Mouse (Mus musculus) lung, embryonic 15.5 days (tissue): ENCODE data around the gene Aldh1a7. TPM values are rescaled to one million over a fixed set of nuclear protein-coding genes. Genes with fewer than 3 reads are reported as not detected.

ENCODE experiments used
- ATAC-seq: fragments of 200-750 bp; cut with Nextera tagmentation; 2 replicates; pipeline ENCODE4 v1.8.0; 2017; ENCODE audit warnings: moderate number of reproducible peaks, borderline replicate concordance; ENCODE audit not compliant: low FRiP score, low TSS enrichment; ENCODE audit errors: extremely low read depth
- H3K27ac ChIP-seq: fragments of 300-500 bp; sonication (generic); 2 replicates; pipeline ENCODE4 v1.5.1; 2015; ENCODE audit warnings: moderate library complexity, mild to moderate bottlenecking, inconsistent platforms
- H3K27me3 ChIP-seq: fragments of 300-500 bp; sonication (generic); 2 replicates; pipeline ENCODE4 v1.6.1; 2015; ENCODE audit warnings: inconsistent platforms
- H3K36me3 ChIP-seq: fragments of 300-500 bp; sonication (generic); 2 replicates; pipeline ENCODE4 v1.6.1; 2015; ENCODE audit warnings: inconsistent platforms
- H3K4me1 ChIP-seq: fragments of 300-500 bp; sonication (generic); 2 replicates; pipeline ENCODE4 v1.6.1; 2015; ENCODE audit warnings: inconsistent platforms
- H3K4me2 ChIP-seq: fragments of 300-500 bp; sonication (generic); 2 replicates; pipeline ENCODE4 v1.6.1; 2015; ENCODE audit warnings: inconsistent platforms, mild to moderate bottlenecking, moderate library complexity
- H3K4me3 ChIP-seq: fragments of 300-500 bp; sonication (generic); 2 replicates; pipeline ENCODE4 v1.5.1; 2015; ENCODE audit warnings: mild to moderate bottlenecking, inconsistent platforms
- H3K9ac ChIP-seq: fragments of 300-500 bp; sonication (generic); 2 replicates; pipeline ENCODE4 v1.6.1; 2015; ENCODE audit warnings: inconsistent platforms
- H3K9me3 ChIP-seq: fragments of 300-500 bp; sonication (generic); 2 replicates; pipeline ENCODE4 v1.6.1; 2016; ENCODE audit warnings: inconsistent platforms
- WGBS: fragments of 180-500 bp; shearing (Covaris S2); methylation state at CpG from one replicate; pipeline ENCODE4 v1.1.7; 2015; 5-methylcytosine and 5-hydroxymethylcytosine counted together
- polyA plus RNA-seq: library from polyadenylated mRNA; unstranded; fragments of >200 nt; fragmentation: Nextera tagmentation; extraction: Ambion mirVana; gene quantifications from 2 replicates; pipeline ENCODE4 v1.2.1, GENCODE M21; 2015

The Aldh1a7 gene
- polyA plus RNA-seq = 131 and 134 TPM in 2 replicates

DNA sequence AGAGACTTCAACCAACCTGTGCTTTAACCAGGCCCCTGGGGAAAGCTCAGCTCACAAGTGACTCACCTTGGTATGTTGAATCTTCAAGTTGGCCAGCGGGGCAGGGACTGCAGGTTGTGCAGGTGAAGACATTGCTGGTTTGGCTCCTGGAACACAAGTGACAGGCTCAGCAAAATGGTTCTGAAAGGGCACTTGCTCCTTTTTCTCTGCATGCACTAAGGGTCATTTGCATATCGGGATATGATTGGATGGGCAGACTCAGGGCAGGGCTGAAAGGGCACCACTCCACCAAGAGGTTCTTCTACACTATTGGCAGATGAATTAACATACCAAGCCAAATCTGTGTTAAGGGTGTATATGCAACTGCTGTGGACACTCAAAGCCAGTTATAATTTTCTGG lies at the start of gene Aldh1a7:
Gene Aldh1a7, minus strand, starts transcription at position 182 of the 400 bp plus-strand sequence.
- 44% methylated on average over 2 of the region's 2 CpGs for WGBS
- Histone ChIP-seq H3K4me2 (peak within 1 kb of the TSS; percentile 34), H3K4me3 (peak within 1 kb of the TSS; percentile 30), H3K27ac (peak within 1 kb of the TSS; percentile 50), H3K9ac (no peak within 1 kb of the TSS), H3K27me3 (no peaks in the 10 kb centered on the region), H3K36me3 (no peaks in the 10 kb centered on the region), H3K9me3 (no peaks in the 10 kb centered on the region), H3K4me1 (no peaks in the 10 kb centered on the region)
- peak; percentile 86 for ATAC-seq

DNA sequence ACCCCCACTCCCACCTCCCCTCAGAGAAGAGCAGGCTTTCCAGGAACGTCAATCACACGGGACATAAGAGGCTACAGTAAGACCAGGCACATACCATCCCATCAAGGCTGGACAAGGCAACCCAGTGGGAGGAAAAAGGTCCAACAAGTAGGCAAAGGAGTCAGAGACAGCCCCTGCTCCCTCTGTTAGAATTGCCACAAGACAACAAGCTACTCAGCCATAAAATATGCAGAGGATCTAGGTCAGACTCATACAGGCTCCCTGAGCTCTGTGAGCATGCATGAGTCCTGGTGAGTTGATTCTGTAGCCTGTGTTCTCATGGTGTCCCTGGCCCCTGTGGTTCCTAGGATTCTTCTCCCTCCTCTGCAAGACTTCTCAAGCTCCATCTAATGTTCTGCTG lies 48.3 kb upstream of the Aldh1a7 start:
- Histone ChIP-seq H3K27ac (no peak overlapping the region), H3K9ac (no peak overlapping the region), H3K4me1 (no peaks in the 10 kb centered on the region), H3K27me3 (no peaks in the 10 kb centered on the region), H3K4me3 (no peak overlapping the region), H3K9me3 (no peaks in the 10 kb centered on the region), H3K36me3 (no peaks in the 10 kb centered on the region), H3K4me2 (no peak overlapping the region)
- no peak for ATAC-seq
- WGBS = 49% methylated on average over 2 of the region's 2 CpGs

DNA sequence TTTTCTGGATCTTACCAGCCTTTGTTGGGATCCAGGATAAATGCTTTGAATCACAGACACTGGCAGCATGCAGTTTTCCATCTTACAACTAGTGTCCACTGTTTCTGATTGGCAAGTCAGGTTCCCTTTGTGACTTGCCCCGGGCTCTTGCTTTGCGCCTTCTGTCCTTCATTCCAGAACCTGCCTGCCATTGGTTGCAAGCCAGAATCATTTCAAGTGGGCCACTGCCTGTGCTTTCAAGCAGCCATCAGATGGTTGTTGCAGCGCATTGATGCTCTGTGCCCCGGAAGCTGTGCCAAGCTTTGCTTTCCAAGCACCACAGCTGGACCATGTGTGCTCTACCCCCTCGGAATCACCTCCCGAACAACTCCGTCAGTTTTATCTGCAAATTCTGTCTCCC lies 46.6 kb upstream of the Aldh1a7 start:
- H3K27ac ChIP-seq = no peak overlapping the region
- no peak for ATAC-seq
- H3K4me2 ChIP-seq = no peak overlapping the region
- H3K4me3 ChIP-seq = no peak overlapping the region
- no peaks in the 10 kb centered on the region for H3K36me3 ChIP-seq
- no peak overlapping the region for H3K9ac ChIP-seq
- H3K4me1 ChIP-seq = no peaks in the 10 kb centered on the region
- H3K9me3 ChIP-seq = no peaks in the 10 kb centered on the region
- 87% methylated on average over 7 of the region's 7 CpGs for WGBS
- H3K27me3 ChIP-seq = no peaks in the 10 kb centered on the region

DNA sequence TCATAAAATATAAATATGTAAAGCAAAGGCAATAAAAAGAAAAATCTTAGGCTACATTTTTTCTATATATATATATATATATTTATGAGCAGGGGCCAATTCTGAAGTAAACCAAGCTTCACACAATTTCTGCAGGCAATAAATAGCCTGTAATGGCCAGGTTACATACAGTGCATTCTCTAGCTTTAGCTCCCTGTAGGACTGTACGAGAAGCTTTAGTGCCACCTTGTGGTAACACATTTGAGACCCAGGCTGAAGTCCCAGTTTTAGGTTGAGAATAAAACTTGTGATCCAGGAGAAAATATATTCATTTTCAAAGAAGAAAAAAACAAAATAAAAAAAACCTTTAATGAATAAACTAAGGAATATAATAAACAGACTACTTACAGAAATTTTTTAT lies 36.9 kb upstream of the Aldh1a7 start:
- Histone ChIP-seq H3K36me3 (no peaks in the 10 kb centered on the region), H3K4me2 (no peak overlapping the region), H3K27ac (no peak overlapping the region), H3K4me1 (peaks cover 7% of the 10 kb centered on the region), H3K27me3 (no peaks in the 10 kb centered on the region), H3K9me3 (no peaks in the 10 kb centered on the region), H3K4me3 (no peak overlapping the region), H3K9ac (no peak overlapping the region)
- 18% methylated on average over 1 of the region's 1 CpGs for WGBS
- ATAC-seq = no peak

DNA sequence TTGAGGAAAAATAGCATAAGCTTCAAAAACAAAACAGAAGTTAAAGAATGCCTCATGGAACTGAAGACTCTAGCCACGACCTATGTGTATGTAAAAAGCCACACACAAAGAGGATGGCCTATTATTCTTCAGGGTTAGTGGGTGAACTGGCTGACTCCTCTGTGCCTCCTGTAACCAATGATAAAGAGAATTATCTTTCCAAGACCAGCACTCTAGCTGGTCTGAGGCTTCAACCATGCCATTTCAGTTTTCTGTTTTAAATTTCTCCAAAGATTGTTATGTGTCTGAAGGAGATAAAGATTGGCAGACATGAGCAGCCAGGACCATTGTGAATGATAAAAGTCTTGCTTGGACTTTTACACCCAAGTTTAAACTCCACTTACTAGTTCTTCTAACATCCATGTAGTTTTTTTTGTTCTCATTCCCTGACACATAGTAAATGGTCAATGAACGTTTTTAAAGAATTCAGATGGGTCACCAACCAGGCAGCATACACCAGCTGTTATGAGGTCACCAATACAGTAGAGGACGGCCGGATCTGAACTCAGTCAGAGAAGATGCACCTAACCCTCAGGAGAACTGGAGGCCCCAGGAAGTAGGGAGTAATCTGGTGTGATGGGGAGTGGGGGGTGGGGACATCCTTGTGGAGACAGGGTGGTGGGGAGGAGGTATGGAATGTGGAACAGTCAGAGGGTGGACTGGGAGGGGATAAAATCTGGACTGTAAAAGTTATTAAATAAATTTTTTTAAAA lies 34.5 kb upstream of the Aldh1a7 start:
- 51% methylated on average over 4 of the region's 4 CpGs for WGBS
- no peak overlapping the region for H3K4me2 ChIP-seq
- ATAC-seq = no peak

DNA sequence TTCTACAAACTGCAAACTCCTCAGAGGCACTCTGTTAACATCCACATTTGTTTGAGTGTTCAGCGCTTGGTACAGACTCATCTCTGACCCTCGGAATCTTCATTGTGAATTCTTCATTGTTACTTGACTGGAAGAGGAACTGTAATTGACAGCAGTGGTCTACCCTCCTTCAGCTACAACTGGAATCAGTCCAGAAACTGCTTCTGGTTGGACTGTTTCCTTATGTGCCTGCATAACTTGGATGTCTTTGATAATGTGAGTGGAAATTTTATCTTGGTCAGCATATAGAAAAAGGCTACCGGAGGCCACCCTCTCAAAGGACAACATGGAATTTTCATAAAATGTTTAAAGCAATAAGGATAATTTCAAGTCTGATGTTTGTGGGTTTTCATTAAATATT lies 33.8 kb upstream of the Aldh1a7 start:
- H3K27ac ChIP-seq = no peak overlapping the region

More for the DNA sequence above, 34.5 kb upstream of the Aldh1a7 start:
- Histone ChIP-seq H3K36me3 (no peaks in the 10 kb centered on the region), H3K9ac (no peak overlapping the region), H3K4me1 (peaks cover 7% of the 10 kb centered on the region), H3K4me3 (no peak overlapping the region), H3K9me3 (no peaks in the 10 kb centered on the region), H3K27me3 (no peaks in the 10 kb centered on the region), H3K27ac (no peak overlapping the region)

DNA sequence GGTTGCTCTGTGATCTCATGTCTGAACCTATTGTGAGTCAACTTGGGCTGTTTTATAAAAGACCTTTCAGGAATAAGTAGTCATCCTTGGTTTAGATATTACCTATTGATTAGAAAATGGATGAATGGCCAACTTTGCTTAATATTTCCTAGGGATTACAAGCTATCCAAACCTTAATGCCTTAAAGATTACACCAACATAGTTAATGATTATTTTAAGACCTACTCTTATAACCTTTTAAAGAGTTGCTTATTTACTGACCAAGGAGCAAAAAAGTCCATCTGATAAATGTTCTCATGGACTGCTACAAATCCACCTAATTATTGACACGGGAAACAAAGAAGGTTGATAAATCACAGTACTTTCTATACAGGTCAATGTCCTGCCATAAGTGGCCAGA lies 17.3 kb upstream of the Aldh1a7 start:
- Histone ChIP-seq H3K36me3 (no peaks in the 10 kb centered on the region), H3K4me3 (no peak overlapping the region), H3K4me1 (0 out of 2 replicates have a peak, but pooled peaks cover 3% of the 10 kb centered on the region), H3K27ac (no peak overlapping the region), H3K4me2 (no peak overlapping the region), H3K9me3 (no peaks in the 10 kb centered on the region), H3K9ac (no peak overlapping the region), H3K27me3 (no peaks in the 10 kb centered on the region)
- WGBS = 77% methylated on average over 1 of the region's 1 CpGs
- ATAC-seq = no peak

More for the DNA sequence above, 33.8 kb upstream of the Aldh1a7 start:
- no peaks in the 10 kb centered on the region for H3K36me3 ChIP-seq
- WGBS = 22% methylated on average over 3 of the region's 3 CpGs
- H3K4me2 ChIP-seq = no peak overlapping the region
- no peak overlapping the region for H3K9ac ChIP-seq
- no peak for ATAC-seq
- H3K4me1 ChIP-seq = peaks cover 7% of the 10 kb centered on the region
- H3K9me3 ChIP-seq = no peaks in the 10 kb centered on the region
- no peak overlapping the region for H3K4me3 ChIP-seq
- H3K27me3 ChIP-seq = no peaks in the 10 kb centered on the region

DNA sequence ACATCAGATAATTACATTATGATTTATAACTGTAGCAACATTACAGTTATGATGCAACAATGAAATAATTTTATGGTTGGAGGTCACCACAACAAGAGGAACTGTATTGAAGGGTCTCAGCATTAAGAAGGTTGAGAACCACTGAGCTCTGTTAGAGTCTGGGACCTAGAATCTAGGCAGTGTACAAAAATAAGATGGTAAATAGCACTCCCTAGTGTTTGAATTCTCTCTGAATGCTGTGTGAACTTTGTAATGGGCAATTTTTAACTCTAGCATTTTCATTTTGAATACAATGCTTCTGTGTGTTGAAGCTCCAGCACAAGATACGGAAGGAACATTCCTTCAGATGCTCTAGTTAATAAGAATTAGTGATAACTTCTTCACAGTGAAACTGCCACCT lies 916 bp upstream of the Aldh1a7 start:
- no peak overlapping the region for H3K4me3 ChIP-seq
- 72% methylated on average over 1 of the region's 1 CpGs for WGBS
- H3K9me3 ChIP-seq = no peaks in the 10 kb centered on the region
- H3K9ac ChIP-seq = no peak overlapping the region
- no peaks in the 10 kb centered on the region for H3K4me1 ChIP-seq
- H3K27me3 ChIP-seq = no peaks in the 10 kb centered on the region
- no peaks in the 10 kb centered on the region for H3K36me3 ChIP-seq
- no peak overlapping the region for H3K27ac ChIP-seq
- ATAC-seq = no peak
- no peak overlapping the region for H3K4me2 ChIP-seq

DNA sequence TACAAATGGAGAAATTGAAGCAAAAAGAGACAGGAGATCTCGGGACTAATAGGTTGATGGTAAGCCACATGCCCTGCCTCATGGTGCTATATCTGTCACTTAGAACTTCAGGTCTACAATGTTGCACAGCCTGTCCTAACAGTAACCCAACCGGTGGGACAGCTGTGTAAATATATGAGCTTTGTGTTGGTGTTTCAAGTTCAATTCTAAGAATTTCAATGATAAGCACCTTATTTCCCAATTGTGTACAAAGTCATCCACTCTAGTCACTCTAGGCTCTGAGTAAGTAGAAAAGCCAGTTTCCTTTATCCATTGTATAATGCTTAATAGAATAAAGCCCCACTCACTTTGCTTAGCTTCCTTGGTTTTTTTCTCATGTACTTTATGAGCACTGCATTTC lies 4.4 kb downstream of the Aldh1a7 start:
- peak; percentile 71 for ATAC-seq
- WGBS = 64% methylated on average over 2 of the region's 2 CpGs

DNA sequence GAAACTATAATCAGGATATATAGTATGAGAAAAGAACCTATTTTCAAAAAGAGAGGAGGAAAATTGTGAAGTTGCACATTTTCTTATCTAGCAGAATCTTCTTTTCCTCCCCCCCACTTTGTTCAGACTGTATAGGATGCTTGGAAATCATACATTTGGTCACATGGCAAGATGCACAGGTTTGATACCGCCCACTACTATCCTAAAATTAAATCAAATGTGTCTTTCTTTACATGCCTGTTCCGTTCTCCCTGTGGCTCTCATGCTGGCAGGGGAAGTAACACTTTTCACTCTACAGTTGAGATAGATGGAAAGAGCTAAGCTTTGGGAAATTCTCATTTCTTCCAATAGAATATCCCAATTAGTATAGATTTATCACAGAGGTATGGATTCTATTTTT lies 7.1 kb downstream of the Aldh1a7 start:
- Histone ChIP-seq H3K27me3 (no peaks in the 10 kb centered on the region), H3K9ac (no peak overlapping the region), H3K4me3 (no peak overlapping the region), H3K27ac (no peak overlapping the region), H3K4me1 (no peaks in the 10 kb centered on the region), H3K36me3 (no peaks in the 10 kb centered on the region), H3K4me2 (no peak overlapping the region), H3K9me3 (no peaks in the 10 kb centered on the region)
- ATAC-seq = no peak
- WGBS = 84% methylated on average over 2 of the region's 2 CpGs

More for the DNA sequence above, 4.4 kb downstream of the Aldh1a7 start:
- peak overlapping the region; percentile 80 for H3K27ac ChIP-seq
- no peaks in the 10 kb centered on the region for H3K36me3 ChIP-seq
- no peaks in the 10 kb centered on the region for H3K4me1 ChIP-seq
- H3K9ac ChIP-seq = no peak overlapping the region
- no peak overlapping the region for H3K4me3 ChIP-seq
- no peaks in the 10 kb centered on the region for H3K9me3 ChIP-seq
- no peak overlapping the region; the same call in 1 of the 2 replicates for H3K4me2 ChIP-seq
- no peaks in the 10 kb centered on the region for H3K27me3 ChIP-seq

DNA sequence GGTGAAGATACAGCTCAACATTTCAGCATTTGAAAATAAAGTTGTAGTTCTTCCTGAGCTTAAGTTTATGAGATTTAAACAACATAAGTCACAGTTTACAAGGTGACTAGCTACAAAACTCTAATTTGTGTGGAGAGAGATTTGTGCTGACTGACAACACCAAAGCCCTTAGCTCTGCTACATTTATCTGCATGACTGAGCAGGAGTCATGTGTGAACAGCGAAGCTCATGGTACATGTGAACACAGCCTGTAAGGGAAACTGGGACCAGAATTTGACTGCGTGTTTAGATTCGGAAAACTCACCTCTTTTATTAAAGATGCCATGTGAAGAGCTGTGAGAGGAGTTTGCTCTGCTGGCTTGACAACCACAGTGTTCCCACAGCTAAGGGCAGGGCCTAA lies 11.7 kb downstream of the Aldh1a7 start:
- no peaks in the 10 kb centered on the region for H3K4me1 ChIP-seq
- H3K9ac ChIP-seq = no peak overlapping the region
- no peak overlapping the region for H3K4me2 ChIP-seq
- H3K27ac ChIP-seq = no peak overlapping the region
- no peaks in the 10 kb centered on the region for H3K27me3 ChIP-seq
- no peaks in the 10 kb centered on the region for H3K9me3 ChIP-seq
- 79% methylated on average over 3 of the region's 3 CpGs for WGBS
- ATAC-seq = no peak
- no peaks in the 10 kb centered on the region for H3K36me3 ChIP-seq
- no peak overlapping the region for H3K4me3 ChIP-seq

DNA sequence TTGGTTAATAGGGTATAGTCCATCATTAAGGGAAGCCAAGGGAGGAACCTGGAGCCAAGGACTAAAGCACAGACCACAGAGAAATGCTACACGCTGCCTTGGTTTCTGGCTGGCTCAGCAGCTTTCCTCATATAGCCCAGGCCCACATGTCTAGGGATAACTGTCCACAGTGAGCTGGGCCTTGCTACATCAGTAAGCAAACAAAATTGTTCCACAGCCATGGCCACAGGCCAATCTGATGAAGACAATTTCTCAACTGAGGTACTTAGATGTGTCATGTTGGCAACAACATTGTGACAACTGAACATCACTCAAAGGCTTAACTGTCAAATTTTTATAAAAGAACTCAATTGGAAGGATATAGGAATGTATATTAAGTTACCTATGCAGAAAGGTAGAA lies 12.3 kb downstream of the Aldh1a7 start:
- no peak overlapping the region for H3K27ac ChIP-seq
- no peaks in the 10 kb centered on the region for H3K27me3 ChIP-seq
- H3K9ac ChIP-seq = no peak overlapping the region
- 55% methylated on average over 1 of the region's 1 CpGs for WGBS
- H3K4me1 ChIP-seq = no peaks in the 10 kb centered on the region
- no peak overlapping the region for H3K4me2 ChIP-seq
- no peak overlapping the region for H3K4me3 ChIP-seq
- H3K9me3 ChIP-seq = no peaks in the 10 kb centered on the region
- ATAC-seq = no peak
- H3K36me3 ChIP-seq = no peaks in the 10 kb centered on the region
